In the genomic region with DNA sequence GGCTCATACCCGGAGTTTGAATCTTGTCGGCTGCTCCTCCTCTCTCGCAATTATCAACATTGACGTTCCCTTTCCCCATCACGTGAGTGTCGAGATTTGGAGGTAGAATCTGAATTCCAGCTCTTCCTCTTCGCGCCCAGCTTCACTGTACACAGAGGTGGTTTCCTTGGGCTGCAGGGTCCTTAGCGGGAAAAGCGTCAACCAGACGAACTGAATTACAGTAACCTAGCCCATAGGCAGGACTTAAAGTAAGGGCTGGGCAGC, we compare ENCODE assay signal across 8 mouse cellular contexts. TPM values are rescaled to one million over a fixed set of nuclear protein-coding genes. Genes with fewer than 3 reads are reported as not detected.
DNase-seq lines count a peak whose midpoint lies in the region; ATAC-seq and TF ChIP-seq lines count a peak whose summit lies in the region.

No protein-coding gene starts in this region.

- WGBS in intestine, postnatal 0 days, result under 1% methylated on average over 11 of the region's 11 CpGs
- WGBS in neural tube, embryonic 15.5 days, result under 1% methylated on average over 11 of the region's 11 CpGs

- no peak for DNase-seq in cerebellum, postnatal 10 days
- DNase-seq in right cerebral cortex, postnatal 25 days, result peak; percentile 36
- no peak for DNase-seq in right cerebral cortex, postnatal 4 days
- no peak for DNase-seq in urinary bladder, postnatal 14 days (ENCODE audit: low spot score)
- no peak for DNase-seq in frontal cortex, postnatal 14 days (ENCODE audit: low spot score in 2 of 2)

- peak overlapping the region; percentile 91 for H3K4me3 ChIP-seq in intestine, postnatal 0 days (ENCODE audit: low read depth, low read length)
- H3K4me3 ChIP-seq in neural tube, embryonic 15.5 days (replicated peaks), result peak overlapping the region; percentile 95

- no peaks in the 10 kb centered on the region for H3K9me3 ChIP-seq in intestine, postnatal 0 days (ENCODE audit: control insufficient read depth)
- no peaks in the 10 kb centered on the region for H3K9me3 ChIP-seq in neural tube, embryonic 15.5 days (replicated peaks)

- no peaks in the 10 kb centered on the region for H3K27me3 ChIP-seq in intestine, postnatal 0 days (replicated peaks; ENCODE audit: control insufficient read depth, insufficient read depth, low read length)
- no peaks in the 10 kb centered on the region for H3K27me3 ChIP-seq in neural tube, embryonic 15.5 days (replicated peaks)

- TF ChIP-seq CTCF in intestine, postnatal 0 days (IDR thresholded peaks at IDR 0.05; ENCODE audit: low read depth), result no peak

- ATAC-seq in cerebellum, adult (ENCODE audit: insufficient number of reproducible peaks, low FRiP score, low TSS enrichment), result peak; percentile 4
- ATAC-seq in intestine, postnatal 0 days, result peak; percentile 39
- peak; percentile 18 for ATAC-seq in neural tube, embryonic 15.5 days (ENCODE audit: low FRiP score)

- H3K27ac ChIP-seq in intestine, postnatal 0 days (ENCODE audit: low read depth, low read length), result peak overlapping the region; percentile 85
- H3K27ac ChIP-seq in neural tube, embryonic 15.5 days (replicated peaks), result peak overlapping the region; percentile 86

- 0 out of 2 replicates have a peak, but pooled peaks cover 5% of the 10 kb centered on the region for H3K4me1 ChIP-seq in intestine, postnatal 0 days (replicated peaks; ENCODE audit: control insufficient read depth, insufficient read depth, low read length)
- H3K4me1 ChIP-seq in neural tube, embryonic 15.5 days, result peaks cover 28% of the 10 kb centered on the region

- H3K9ac ChIP-seq in intestine, postnatal 0 days (ENCODE audit: low read depth, low read length), result peak overlapping the region; percentile 66
- peak overlapping the region; percentile 78 for H3K9ac ChIP-seq in neural tube, embryonic 15.5 days (replicated peaks)

- H3K4me2 ChIP-seq in intestine, postnatal 0 days (replicated peaks; ENCODE audit: low read depth), result peak overlapping the region; percentile 82
- H3K4me2 ChIP-seq in neural tube, embryonic 15.5 days, result peak overlapping the region; percentile 92

- H3K36me3 ChIP-seq in intestine, postnatal 0 days (ENCODE audit: control insufficient read depth, insufficient read depth), result peaks cover 35% of the 10 kb centered on the region
- H3K36me3 ChIP-seq in neural tube, embryonic 15.5 days, result peaks cover 43% of the 10 kb centered on the region

RNA-seq across cellular contexts. Expression of a gene that starts 0.4 kb away (rescaled TPM):
- 17.3 and 19.1 TPM in 2 replicates for polyA plus RNA-seq in intestine, postnatal 0 days (2015; fragmentation: Nextera tagmentation; extraction: Ambion mirVana)
- 19.5 and 24.3 TPM in 2 replicates for polyA plus RNA-seq in neural tube, embryonic 15.5 days (2015; fragmentation: Nextera tagmentation; extraction: Ambion mirVana)

RNA-seq across cellular contexts. Expression of a gene that starts 0.5 kb away (rescaled TPM):
- polyA plus RNA-seq in intestine, postnatal 0 days (2015; fragmentation: Nextera tagmentation; extraction: Ambion mirVana), result 6.9 and 7.0 TPM in 2 replicates
- polyA plus RNA-seq in neural tube, embryonic 15.5 days (2015; fragmentation: Nextera tagmentation; extraction: Ambion mirVana), result 14.5 and 15.8 TPM in 2 replicates

RNA-seq across cellular contexts. Expression of a gene that starts 14.8 kb away (rescaled TPM):
- 0.07 TPM in 1 of 2 replicates, not detected in the other for polyA plus RNA-seq in intestine, postnatal 0 days (2015; fragmentation: Nextera tagmentation; extraction: Ambion mirVana)
- polyA plus RNA-seq in neural tube, embryonic 15.5 days (2015; fragmentation: Nextera tagmentation; extraction: Ambion mirVana), result 4.8 and 5.9 TPM in 2 replicates
